Mouse (Mus musculus) stomach, postnatal 0 days (tissue): ENCODE data around the gene Wdr45b. TPM values are rescaled to one million over a fixed set of nuclear protein-coding genes. Genes with fewer than 3 reads are reported as not detected.

Experiments
- ATAC-seq: fragments of 200-750 bp; cut with Nextera tagmentation; 2 replicates; pipeline ENCODE4 v1.8.0; 2017; ENCODE audit not compliant: low FRiP score, low TSS enrichment
- DNase-seq: peaks from one replicate; pipeline ENCODE4 v3.0.0-alpha.2; 2016; ENCODE audit warnings: low spot score
- H3K27ac ChIP-seq: fragments of 300-500 bp; sonication (generic); replicated peaks from 2 replicates; pipeline ENCODE4 v1.5.1; 2014; ENCODE audit warnings: mild to moderate bottlenecking, control low read depth
- H3K27me3 ChIP-seq: fragments of 300-500 bp; sonication (generic); 2 replicates; pipeline ENCODE4 v1.6.1; 2014; ENCODE audit warnings: low read length; ENCODE audit not compliant: control insufficient read depth, insufficient read depth
- H3K36me3 ChIP-seq: fragments of 300-500 bp; sonication (generic); 2 replicates; pipeline ENCODE4 v1.6.1; 2014; ENCODE audit warnings: low read length, mixed read lengths; ENCODE audit not compliant: control insufficient read depth, insufficient read depth
- H3K4me1 ChIP-seq: fragments of 300-500 bp; sonication (generic); replicated peaks from 2 replicates; pipeline ENCODE4 v1.6.1; 2014; ENCODE audit warnings: antibody characterized with exemption; ENCODE audit not compliant: control insufficient read depth, insufficient read depth
- H3K4me2 ChIP-seq: fragments of 300-500 bp; sonication (generic); replicated peaks from 2 replicates; pipeline ENCODE4 v1.6.1; 2014; ENCODE audit warnings: low read depth, mild to moderate bottlenecking, control low read depth, moderate library complexity
- H3K4me3 ChIP-seq: fragments of 300-500 bp; sonication (generic); 2 replicates; pipeline ENCODE4 v1.5.1; 2014; ENCODE audit warnings: low read depth, low read length, control low read depth
- H3K9ac ChIP-seq: fragments of 300-500 bp; sonication (generic); 2 replicates; pipeline ENCODE4 v1.6.1; 2014; ENCODE audit warnings: mild to moderate bottlenecking, low read length, control low read depth, mixed read lengths
- H3K9me3 ChIP-seq: fragments of 300-500 bp; sonication (generic); 2 replicates; pipeline ENCODE4 v1.6.1; 2016; ENCODE audit warnings: low read length; ENCODE audit not compliant: control insufficient read depth
- CTCF ChIP-seq: IDR thresholded peaks from 2 replicates; pipeline ENCODE4 v1.5.1; 2016; ENCODE audit warnings: antibody characterized with exemption, low read depth, mild to moderate bottlenecking, moderate library complexity
- EP300 ChIP-seq: optimal IDR thresholded peaks from 2 replicates; pipeline ENCODE3; 2016; ENCODE audit warnings: antibody characterized with exemption
- WGBS: fragments of 180-500 bp; shearing (Covaris S2); extraction: QIAGEN DNeasy Blood & Tissue Kit; methylation state at CpG from one replicate; pipeline ENCODE4 v1.1.7; 2014; 5-methylcytosine and 5-hydroxymethylcytosine counted together
- microRNA-seq: library from miRNA; unstranded; fragments of <30 nt; microRNA quantifications from one replicate; pipeline ENCODE4, GENCODE M21; 2016
- polyA plus RNA-seq: library from polyadenylated mRNA; unstranded; fragments of >200 nt; fragmentation: Nextera tagmentation; extraction: Ambion mirVana; gene quantifications from 2 replicates; pipeline ENCODE4 v1.2.1, GENCODE M21; 2015

The Wdr45b gene
- polyA plus RNA-seq, 1 experiment from 2014 or later: 48.7 TPM

DNA sequence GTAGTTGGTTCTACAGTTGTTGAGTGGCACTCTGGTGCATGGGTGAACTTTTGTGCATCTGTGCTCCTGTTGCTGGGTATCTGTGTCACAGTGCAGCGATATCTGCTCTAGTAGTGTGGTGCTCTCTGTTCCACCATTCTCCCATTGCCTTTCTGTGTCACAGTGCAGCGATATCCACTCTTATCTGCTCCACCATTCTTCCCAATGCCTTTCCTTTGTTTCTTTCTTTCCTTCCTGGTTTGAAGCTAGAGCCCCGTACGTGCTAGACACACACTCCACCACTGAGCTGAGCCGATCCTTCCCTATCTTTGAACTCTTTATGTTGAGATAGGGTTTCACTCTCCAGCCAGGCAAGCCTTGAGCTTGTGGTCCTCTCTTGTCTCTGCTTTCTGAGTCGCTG is 71.3 kb downstream of the Wdr45b start:
- DNase-seq: peak; percentile 39
- peak; percentile 82 for ATAC-seq

GRCm38 (mm10) chr11:121278011-121278410 is 76.2 kb downstream of the Wdr45b start:
- Histone ChIP-seq H3K4me2 (no peak overlapping the region), H3K36me3 (no peaks in the 10 kb centered on the region; the same call in 1 of the 2 replicates), H3K4me1 (no peaks in the 10 kb centered on the region), H3K9me3 (no peaks in the 10 kb centered on the region), H3K4me3 (no peak overlapping the region), H3K27ac (no peak overlapping the region), H3K9ac (no peak overlapping the region), H3K27me3 (no peaks in the 10 kb centered on the region)
- 74% methylated on average over 3 of the region's 3 CpGs for WGBS
- no peak for TF ChIP-seq EP300
- TF ChIP-seq CTCF: no peak
- DNase-seq (no peak), ATAC-seq (no peak)

More for the DNA sequence above, 71.3 kb downstream of the Wdr45b start:
- Histone ChIP-seq H3K4me2 (no peak overlapping the region), H3K36me3 (peaks cover under 1% of the 10 kb centered on the region), H3K9me3 (no peaks in the 10 kb centered on the region), H3K27ac (peak overlapping the region; percentile 75), H3K4me3 (no peak overlapping the region), H3K27me3 (no peaks in the 10 kb centered on the region), H3K4me1 (no peaks in the 10 kb centered on the region), H3K9ac (no peak overlapping the region)
- TF ChIP-seq CTCF: no peak
- TF ChIP-seq EP300: no peak
- 47% methylated on average over 6 of the region's 6 CpGs for WGBS

DNA sequence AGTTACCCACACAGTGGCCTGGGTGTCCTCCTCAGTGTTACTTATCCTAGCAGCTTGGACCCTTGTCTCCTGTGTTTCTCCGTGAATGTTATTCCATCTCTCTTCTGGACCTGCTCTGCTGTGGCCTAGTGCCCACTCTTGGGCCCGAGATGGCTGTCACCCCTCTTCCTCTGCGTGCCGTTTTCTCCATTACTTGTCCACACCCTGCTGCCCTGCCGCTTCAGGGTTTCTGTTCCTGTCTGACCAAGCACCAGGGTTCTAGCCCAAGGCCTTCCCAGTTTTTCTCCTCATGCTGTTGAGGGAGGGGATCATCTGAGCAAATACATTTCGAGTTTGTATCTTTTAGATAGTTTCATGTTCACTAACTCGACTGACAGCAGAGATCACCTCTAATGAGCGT is 76.7 kb downstream of the Wdr45b start:
- no peak for ATAC-seq
- H3K27ac ChIP-seq: no peak overlapping the region
- no peak overlapping the region for H3K4me3 ChIP-seq
- H3K36me3 ChIP-seq: no peaks in the 10 kb centered on the region; the same call in 1 of the 2 replicates
- H3K4me1 ChIP-seq: no peaks in the 10 kb centered on the region
- WGBS: 91% methylated on average over 8 of the region's 8 CpGs
- TF ChIP-seq EP300 (no peak), CTCF (no peak)
- no peaks in the 10 kb centered on the region for H3K9me3 ChIP-seq
- DNase-seq: no peak
- no peaks in the 10 kb centered on the region for H3K27me3 ChIP-seq
- no peak overlapping the region for H3K4me2 ChIP-seq
- no peak overlapping the region for H3K9ac ChIP-seq

Small RNA genes lying within 50 kb of the gene (microRNA-seq; reads per million reads assigned to microRNA genes)
- gene Mir7236: not detected

Other genes with a start within 250 kb of the Wdr45b start
- 0.25 and 0.29 TPM in 2 replicates for gene Tex19.2, start 235.8 kb downstream of the Wdr45b start, polyA plus RNA-seq
- 0.34 and 0.48 TPM in 2 replicates for gene Tex19.1, start 208.3 kb downstream of the Wdr45b start, polyA plus RNA-seq
- not detected in 2 replicates for gene Uts2r, start 194.2 kb downstream of the Wdr45b start, polyA plus RNA-seq
- 5.7 and 6.4 TPM in 2 replicates for gene Hexdc, start 150.0 kb downstream of the Wdr45b start, polyA plus RNA-seq
- gene Ogfod3, start 149.7 kb downstream of the Wdr45b start, polyA plus RNA-seq: 22.2 and 23.3 TPM in 2 replicates
- gene Cybc1, start 125.1 kb downstream of the Wdr45b start, polyA plus RNA-seq: 26.9 and 27.4 TPM in 2 replicates
- 19.3 and 19.8 TPM in 2 replicates for gene Narf, start 117.2 kb downstream of the Wdr45b start, polyA plus RNA-seq
- gene Foxk2, start 94.5 kb downstream of the Wdr45b start, polyA plus RNA-seq: 3.4 and 5.3 TPM in 2 replicates
- 5.5 and 6.1 TPM in 2 replicates for gene Rab40b, start 33.8 kb upstream of the Wdr45b start, polyA plus RNA-seq
- gene Fn3krp, start 67.0 kb upstream of the Wdr45b start, polyA plus RNA-seq: 3.7 and 4.6 TPM in 2 replicates
- 0.44 and 0.52 TPM in 2 replicates for gene Fn3k, start 80.5 kb upstream of the Wdr45b start, polyA plus RNA-seq
- gene Tbcd, start 97.5 kb upstream of the Wdr45b start, polyA plus RNA-seq: 36.8 and 41.3 TPM in 2 replicates
- gene Zfp750, start 164.9 kb upstream of the Wdr45b start, polyA plus RNA-seq: 19.2 and 22.7 TPM in 2 replicates